Mouse (Mus musculus): ENCODE results near the gene Atp4b. TPM values are rescaled to one million over a fixed set of nuclear protein-coding genes. Genes with fewer than 3 reads are reported as not detected.
"Not testable (repeated sequence)": the region's sequence is repeated elsewhere in the genome, so short reads cannot be mapped to it uniquely, and the experiment has no call there.

Gene Atp4b
- polyA plus RNA-seq, 1 experiment from 2014 or later: not detected

GRCm38 (mm10) chr8:13353883-13354282 lies 42.7 kb downstream of the Atp4b start:
- 72% methylated on average over 4 of the region's 4 CpGs for WGBS (ENCODE audit: missing documents)
- H3K36me3 ChIP-seq (ENCODE audit: inconsistent target): peaks cover 50% of the 10 kb centered on the region
- no peak overlapping the region for H3K4me3 ChIP-seq (ENCODE audit: inconsistent target)
- no peak overlapping the region for H3K27ac ChIP-seq
- peaks cover 99% of the 10 kb centered on the region for H3K79me2 ChIP-seq (ENCODE audit: inconsistent target)

GRCm38 (mm10) chr8:13353155-13353833 lies 43.3 kb downstream of the Atp4b start:
- Histone ChIP-seq H3K27ac (no peak overlapping the region), H3K79me2 (ENCODE audit: inconsistent target) (peaks cover 99% of the 10 kb centered on the region), H3K4me3 (ENCODE audit: inconsistent target) (no peak overlapping the region), H3K36me3 (ENCODE audit: inconsistent target) (peaks cover 44% of the 10 kb centered on the region)
- WGBS (ENCODE audit: missing documents): 47% methylated on average over 9 of the region's 9 CpGs

GRCm38 (mm10) chr8:13352601-13353000 lies 44.0 kb downstream of the Atp4b start:
- WGBS (ENCODE audit: missing documents): 79% methylated on average over 8 of the region's 8 CpGs
- no peak overlapping the region for H3K4me3 ChIP-seq (ENCODE audit: inconsistent target)
- peaks cover 99% of the 10 kb centered on the region for H3K79me2 ChIP-seq (ENCODE audit: inconsistent target)
- H3K36me3 ChIP-seq (ENCODE audit: inconsistent target): peaks cover 42% of the 10 kb centered on the region
- H3K27ac ChIP-seq: no peak overlapping the region

GRCm38 (mm10) chr8:13351593-13351992 lies 45.0 kb downstream of the Atp4b start:
- 79% methylated on average over 5 of the region's 5 CpGs for WGBS (ENCODE audit: missing documents)
- Histone ChIP-seq H3K36me3 (ENCODE audit: inconsistent target) (peaks cover 42% of the 10 kb centered on the region), H3K4me3 (ENCODE audit: inconsistent target) (no peak overlapping the region), H3K27ac (no peak overlapping the region), H3K79me2 (ENCODE audit: inconsistent target) (peaks cover 100% of the 10 kb centered on the region)

GRCm38 (mm10) chr8:13350052-13350451 lies 46.6 kb downstream of the Atp4b start:
- no peak overlapping the region for H3K4me3 ChIP-seq (ENCODE audit: inconsistent target)
- no peak overlapping the region for H3K27ac ChIP-seq
- H3K36me3 ChIP-seq (ENCODE audit: inconsistent target): peaks cover 37% of the 10 kb centered on the region
- H3K79me2 ChIP-seq (ENCODE audit: inconsistent target): peaks cover 100% of the 10 kb centered on the region
- 95% methylated on average over 7 of the region's 7 CpGs for WGBS (ENCODE audit: missing documents)

DNA sequence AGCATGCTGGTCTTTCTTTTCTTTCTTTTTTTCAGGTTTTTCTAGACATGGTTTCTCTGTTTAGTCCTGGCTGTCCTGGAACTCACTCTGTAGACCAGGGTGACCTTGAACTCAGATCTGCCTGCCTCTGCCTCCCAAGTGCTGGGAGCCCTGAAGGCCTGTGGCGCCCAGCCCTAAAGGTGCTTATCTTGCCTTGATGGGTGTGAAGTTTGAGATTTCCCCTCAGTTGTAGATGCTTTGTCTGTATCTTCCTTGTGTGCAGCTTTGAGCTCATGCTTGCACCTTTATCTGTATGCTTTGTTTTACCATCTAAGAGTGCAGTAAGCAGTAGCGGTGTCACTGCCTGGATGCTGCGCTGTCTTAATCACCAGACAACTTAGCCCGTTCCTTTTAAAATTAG lies 53.5 kb downstream of the Atp4b start:
- Histone ChIP-seq H3K27ac (no peak overlapping the region), H3K4me3 (ENCODE audit: inconsistent target) (no peak overlapping the region), H3K36me3 (ENCODE audit: inconsistent target) (peaks cover 33% of the 10 kb centered on the region), H3K79me2 (ENCODE audit: inconsistent target) (peaks cover 89% of the 10 kb centered on the region)
- 90% methylated on average over 4 of the region's 4 CpGs for WGBS (ENCODE audit: missing documents)

DNA sequence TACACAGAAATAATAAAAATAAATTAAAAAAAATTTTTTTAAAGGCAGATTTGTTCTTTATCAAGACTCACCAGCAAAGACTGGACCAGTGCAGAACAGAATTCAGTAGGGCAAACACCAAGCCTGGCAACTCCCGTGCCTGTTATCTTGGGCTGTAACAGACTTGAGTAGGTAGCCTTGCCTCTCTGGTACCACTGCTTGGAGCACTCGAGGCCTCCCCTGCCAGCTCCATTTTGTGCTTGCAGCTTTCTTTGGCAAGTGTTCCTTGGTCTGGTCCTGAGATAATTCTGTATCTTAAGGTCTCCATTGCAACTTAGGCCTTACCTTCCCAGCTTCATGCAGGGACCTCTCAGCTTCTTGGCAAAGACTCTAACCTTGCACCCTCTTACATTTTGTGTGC lies 54.3 kb downstream of the Atp4b start:
- Histone ChIP-seq H3K36me3 (ENCODE audit: inconsistent target) (peaks cover 26% of the 10 kb centered on the region), H3K79me2 (ENCODE audit: inconsistent target) (peaks cover 82% of the 10 kb centered on the region), H3K27ac (no peak overlapping the region), H3K4me3 (ENCODE audit: inconsistent target) (no peak overlapping the region)
- 100% methylated on average over 2 of the region's 2 CpGs for WGBS (ENCODE audit: missing documents)

- Histone ChIP-seq H3K79me2 (ENCODE audit: inconsistent target) (peaks cover 65% of the 10 kb centered on the region), H3K4me3 (ENCODE audit: inconsistent target) (no peak overlapping the region), H3K36me3 (ENCODE audit: inconsistent target) (peaks cover 13% of the 10 kb centered on the region; the same call in 1 of the 2 replicates), H3K27ac (no peak overlapping the region)
- 94% methylated on average over 8 of the region's 8 CpGs for WGBS (ENCODE audit: missing documents)
Measured at GRCm38 (mm10) chr8:13340650-13341049, 56.0 kb downstream of the Atp4b start.

DNA sequence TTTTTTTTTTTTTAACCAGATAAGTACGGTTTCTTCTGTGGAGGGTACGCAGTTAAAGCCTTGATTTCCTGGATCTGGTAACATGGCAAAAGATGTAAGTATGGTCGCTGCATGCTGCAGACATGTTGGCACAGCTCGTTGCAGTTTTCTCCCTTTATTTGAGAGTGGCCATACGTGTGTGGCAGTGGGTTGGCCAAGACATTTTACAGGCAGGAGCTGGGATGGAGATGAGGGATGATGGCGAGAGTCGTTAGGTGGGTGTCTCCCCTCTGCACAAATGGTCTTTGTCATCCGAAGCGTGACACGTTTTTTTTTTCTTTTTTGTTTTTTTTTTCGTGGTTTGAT lies 57.0 kb downstream of the Atp4b start:
- H3K36me3 ChIP-seq (ENCODE audit: inconsistent target): peaks cover 13% of the 10 kb centered on the region; the same call in 1 of the 2 replicates
- 12% methylated on average over 11 of the region's 11 CpGs for WGBS (ENCODE audit: missing documents)
- H3K27ac ChIP-seq: no peak overlapping the region
- peak overlapping the region; percentile 50 for H3K4me3 ChIP-seq (ENCODE audit: inconsistent target)
- peaks cover 54% of the 10 kb centered on the region for H3K79me2 ChIP-seq (ENCODE audit: inconsistent target)

- Histone ChIP-seq H3K36me3 (ENCODE audit: inconsistent target) (peaks cover 8% of the 10 kb centered on the region; the same call in 1 of the 2 replicates), H3K79me2 (ENCODE audit: inconsistent target) (peaks cover 49% of the 10 kb centered on the region), H3K4me3 (ENCODE audit: inconsistent target) (peak overlapping the region; percentile 50), H3K27ac (no peak overlapping the region)
- under 1% methylated on average over 70 of the region's 70 CpGs for WGBS (ENCODE audit: missing documents)
Measured at GRCm38 (mm10) chr8:13338901-13339645, 57.6 kb downstream of the Atp4b start.

DNA sequence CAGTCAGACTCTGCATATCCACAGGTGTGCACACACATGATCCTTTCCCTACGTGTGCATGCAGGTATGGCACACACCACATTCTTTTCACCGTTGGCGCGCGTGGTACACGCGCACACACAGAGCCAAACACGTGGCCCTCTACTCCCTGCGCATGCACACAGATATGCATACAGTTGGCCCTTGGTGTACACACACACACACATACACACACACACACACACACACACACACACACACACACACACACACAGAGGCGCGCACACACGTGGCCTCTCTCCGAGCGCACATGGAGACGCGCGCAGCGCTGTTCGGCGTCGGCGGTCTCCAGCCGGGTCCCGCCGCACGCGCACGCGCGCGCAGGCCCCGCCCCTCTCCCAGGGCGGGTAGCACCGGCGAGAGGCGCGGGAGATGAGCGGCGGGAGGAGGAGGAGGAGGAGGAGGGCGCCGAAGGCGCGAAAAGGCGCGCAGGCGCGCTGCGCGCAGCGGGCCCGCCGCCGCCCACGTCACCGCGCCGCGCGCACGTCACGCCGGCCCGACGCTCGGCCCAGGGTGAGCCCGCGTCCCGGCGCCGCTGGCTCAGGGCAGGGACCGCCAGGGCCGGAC lies 58.3 kb downstream of the Atp4b start, which contains the start of gene Tfdp1:
TSS of gene Tfdp1 (plus strand) at position 497 of the 606 bp plus-strand sequence.
- peaks cover 42% of the 10 kb centered on the region for H3K79me2 ChIP-seq (ENCODE audit: inconsistent target)
- no peak within 1 kb of the TSS for H3K27ac ChIP-seq
- WGBS (ENCODE audit: missing documents): 1% methylated on average over 27 of the region's 72 CpGs
- peaks cover 1% of the 10 kb centered on the region; the same call in 1 of the 2 replicates for H3K36me3 ChIP-seq (ENCODE audit: inconsistent target)
- H3K4me3 ChIP-seq (ENCODE audit: inconsistent target): peak within 1 kb of the TSS; percentile 50

- WGBS (ENCODE audit: missing documents): 33% methylated on average over 3 of the region's 3 CpGs
- Histone ChIP-seq H3K79me2 (ENCODE audit: inconsistent target) (peaks cover 35% of the 10 kb centered on the region), H3K27ac (no peak overlapping the region), H3K36me3 (ENCODE audit: inconsistent target) (no peaks in the 10 kb centered on the region), H3K4me3 (ENCODE audit: inconsistent target) (no peak overlapping the region)
Measured at GRCm38 (mm10) chr8:13337678-13338077, 58.9 kb downstream of the Atp4b start.

- not testable (repeated sequence) for H3K36me3 ChIP-seq (ENCODE audit: inconsistent target); H3K27ac ChIP-seq; H3K4me3 ChIP-seq (ENCODE audit: inconsistent target)
- 8% methylated on average over 6 of the region's 6 CpGs for WGBS (ENCODE audit: missing documents)
- peaks cover 31% of the 10 kb centered on the region for H3K79me2 ChIP-seq (ENCODE audit: inconsistent target)
Measured at GRCm38 (mm10) chr8:13337245-13337644, 59.4 kb downstream of the Atp4b start.
